ENCODE assay signal across 8 mouse cellular contexts in the genomic region with DNA sequence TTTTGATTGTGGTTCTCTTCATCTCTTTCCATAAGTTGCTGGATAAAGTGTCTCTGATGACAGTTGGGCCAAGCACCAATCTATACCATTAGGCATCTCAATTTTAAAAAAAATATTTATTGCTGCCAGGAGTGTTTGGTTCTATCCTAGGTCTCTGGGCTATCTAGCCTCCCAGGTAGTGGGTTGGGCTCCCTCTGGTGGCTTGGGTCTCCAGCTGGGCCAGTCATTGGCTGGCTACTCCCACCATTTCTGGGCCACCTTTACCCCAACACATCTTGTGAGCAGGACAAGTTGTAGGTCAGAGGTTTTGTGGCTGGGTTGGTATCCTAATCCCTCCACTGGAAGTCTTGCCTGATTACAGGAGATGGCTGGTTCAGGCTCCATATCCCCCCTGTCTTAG. TPM values are rescaled to one million over a fixed set of nuclear protein-coding genes. Genes with fewer than 3 reads are reported as not detected.
A peak's percentile ranks its signal among the peaks of the same experiment; 100 is the strongest.
DNase-seq lines count a peak whose midpoint lies in the region; ATAC-seq and TF ChIP-seq lines count a peak whose summit lies in the region.
"Had no signal": no experiment of that assay in that cellular context is flagged by ENCODE, and none has a peak within 500 bp of the region (broad histone marks: within the 10 kb centered on the region; RNA-seq: fewer than 3 reads in every experiment).

No protein-coding gene starts in this region.

- no peak for DNase-seq in neural tube, embryonic 10.5 days (ENCODE audit: extremely low spot score, low spot score)
- DNase-seq in brain, embryonic 14.5 days (ENCODE audit: low read depth) = no peak
- DNase-seq in kidney, postnatal 4 days = peak; percentile 38 to 44
- DNase-seq in frontal cortex, postnatal 25 days (ENCODE audit: low spot score in 2 of 2) = no peak

- H3K9ac ChIP-seq in neural tube, embryonic 12.5 days = no peak overlapping the region
- no peak overlapping the region for H3K9ac ChIP-seq in stomach, embryonic 15.5 days

- H3K4me1 ChIP-seq in neural tube, embryonic 12.5 days = peaks cover 8% of the 10 kb centered on the region
- 0 out of 2 replicates have a peak, but pooled peaks cover 6% of the 10 kb centered on the region for H3K4me1 ChIP-seq in stomach, embryonic 15.5 days

- TF ChIP-seq POLR2A in brain, embryonic 14.5 days (IDR thresholded peaks at IDR 0.05; ENCODE audit: borderline replicate concordance, extremely low read depth, insufficient read depth, insufficient read length, poor library complexity, severe bottlenecking) = no peak

- H3K27ac ChIP-seq in neural tube, embryonic 12.5 days = no peak overlapping the region
- H3K27ac ChIP-seq in stomach, embryonic 15.5 days = no peak overlapping the region
- H3K27ac ChIP-seq: limb, embryonic 15.5 days had no signal

- no peak overlapping the region for H3K4me3 ChIP-seq in neural tube, embryonic 12.5 days
- no peak overlapping the region for H3K4me3 ChIP-seq in stomach, embryonic 15.5 days (replicated peaks)

- no peaks in the 10 kb centered on the region for H3K9me3 ChIP-seq in neural tube, embryonic 12.5 days
- no peaks in the 10 kb centered on the region for H3K9me3 ChIP-seq in stomach, embryonic 15.5 days
- H3K9me3 ChIP-seq: limb, embryonic 15.5 days had no signal

- H3K4me2 ChIP-seq in neural tube, embryonic 12.5 days (replicated peaks) = peak overlapping the region; percentile 80; the same call in 1 of the 2 replicates
- peak overlapping the region; percentile 74 for H3K4me2 ChIP-seq in stomach, embryonic 15.5 days

- H3K27me3 ChIP-seq in neural tube, embryonic 12.5 days (replicated peaks) = no peaks in the 10 kb centered on the region
- H3K27me3 ChIP-seq in stomach, embryonic 15.5 days (replicated peaks) = no peaks in the 10 kb centered on the region
- H3K27me3 ChIP-seq: limb, embryonic 15.5 days had no signal

- ATAC-seq in neural tube, embryonic 12.5 days (ENCODE audit: low FRiP score, low read depth) = no peak
- no peak for ATAC-seq in stomach, embryonic 15.5 days (ENCODE audit: insufficient read depth, low FRiP score, low read depth)
- no peak for ATAC-seq in cerebellum, adult (ENCODE audit: insufficient number of reproducible peaks, low FRiP score, low TSS enrichment)

- peak; percentile 15; the same call in 1 of the 2 replicates for TF ChIP-seq CTCF in brain, embryonic 14.5 days (IDR thresholded peaks at IDR 0.05; ENCODE audit: borderline replicate concordance, extremely low read depth, insufficient read depth, insufficient read length)

- H3K36me3 ChIP-seq in neural tube, embryonic 12.5 days = no peaks in the 10 kb centered on the region
- peaks cover 3% of the 10 kb centered on the region; the same call in 1 of the 2 replicates for H3K36me3 ChIP-seq in stomach, embryonic 15.5 days
- H3K36me3 ChIP-seq: limb, embryonic 15.5 days had no signal

RNA-seq across cellular contexts. Expression of a gene that starts 1.2 kb away (rescaled TPM):
- polyA plus RNA-seq in neural tube, embryonic 12.5 days (2016; fragmentation: Nextera tagmentation; extraction: Ambion mirVana) = 0.91 and 0.93 TPM in 2 replicates
- polyA plus RNA-seq in brain, embryonic 14.5 days (2012; rRNA removed) = 6.7 and 9.0 TPM in 2 replicates
- polyA plus RNA-seq in stomach, embryonic 15.5 days (2015; fragmentation: Nextera tagmentation; extraction: Ambion mirVana) = 1.1 and 1.3 TPM in 2 replicates

RNA-seq across cellular contexts. Expression of a gene that starts 8.1 kb away (rescaled TPM):
- polyA plus RNA-seq in neural tube, embryonic 12.5 days (2016; fragmentation: Nextera tagmentation; extraction: Ambion mirVana) = 4.8 and 5.4 TPM in 2 replicates
- polyA plus RNA-seq in brain, embryonic 14.5 days (2012; rRNA removed) = 2.6 and 3.3 TPM in 2 replicates
- polyA plus RNA-seq in stomach, embryonic 15.5 days (2015; fragmentation: Nextera tagmentation; extraction: Ambion mirVana) = 12.9 and 14.4 TPM in 2 replicates

RNA-seq across cellular contexts. Expression of a gene that starts 28.1 kb away (rescaled TPM):
- polyA plus RNA-seq in neural tube, embryonic 12.5 days (2016; fragmentation: Nextera tagmentation; extraction: Ambion mirVana) = 0.29 TPM in 1 of 2 replicates, not detected in the other
- polyA plus RNA-seq in brain, embryonic 14.5 days (2012; rRNA removed) = 0.77 and 1.3 TPM in 2 replicates
- not detected in 2 replicates for polyA plus RNA-seq in stomach, embryonic 15.5 days (2015; fragmentation: Nextera tagmentation; extraction: Ambion mirVana)
- polyA plus RNA-seq: limb, embryonic 15.5 days had no signal

RNA-seq across cellular contexts. Expression of a gene that starts 33.7 kb away (rescaled TPM):
- 6.0 and 6.5 TPM in 2 replicates for polyA plus RNA-seq in neural tube, embryonic 12.5 days (2016; fragmentation: Nextera tagmentation; extraction: Ambion mirVana)
- 145 and 170 TPM in 2 replicates for polyA plus RNA-seq in brain, embryonic 14.5 days (2012; rRNA removed)
- 0.36 and 0.44 TPM in 2 replicates for polyA plus RNA-seq in stomach, embryonic 15.5 days (2015; fragmentation: Nextera tagmentation; extraction: Ambion mirVana)

RNA-seq across cellular contexts. Expression of a gene that starts 36.8 kb away (rescaled TPM):
- 4.4 and 4.5 TPM in 2 replicates for polyA plus RNA-seq in neural tube, embryonic 12.5 days (2016; fragmentation: Nextera tagmentation; extraction: Ambion mirVana)
- 16.7 and 21.7 TPM in 2 replicates for polyA plus RNA-seq in brain, embryonic 14.5 days (2012; rRNA removed)
- 3.3 TPM in 2 replicates for polyA plus RNA-seq in stomach, embryonic 15.5 days (2015; fragmentation: Nextera tagmentation; extraction: Ambion mirVana)

Comparison
In these comparisons a context has a peak if more than half of its experiments do, and no peak if none do; other contexts are left out.
1. DNase-seq: peak in kidney, postnatal 4 days (2 of 2); none in neural tube, embryonic 10.5 days (single experiment), brain, embryonic 14.5 days (single experiment) and frontal cortex, postnatal 25 days (0 of 2).